Mouse (Mus musculus) cortical plate, adult 2 months (tissue): Measurements from ENCODE around the gene Cfap57.

Experiments
- CTCF ChIP-seq: fragments of 200-500 bp; IDR thresholded peaks from 2 replicates; pipeline ENCODE4 v1.5.1; 2011; ENCODE audit warnings: mild to moderate bottlenecking, control low read depth, low read length; ENCODE audit not compliant: insufficient read depth; ENCODE audit errors: extremely low read depth
- POLR2A ChIP-seq: fragments of 200-500 bp; IDR thresholded peaks from 2 replicates; pipeline ENCODE4 v1.6.1; 2011; ENCODE audit warnings: mild to moderate bottlenecking, low read length, control low read depth; ENCODE audit not compliant: insufficient read depth; ENCODE audit errors: extremely low read depth

DNA sequence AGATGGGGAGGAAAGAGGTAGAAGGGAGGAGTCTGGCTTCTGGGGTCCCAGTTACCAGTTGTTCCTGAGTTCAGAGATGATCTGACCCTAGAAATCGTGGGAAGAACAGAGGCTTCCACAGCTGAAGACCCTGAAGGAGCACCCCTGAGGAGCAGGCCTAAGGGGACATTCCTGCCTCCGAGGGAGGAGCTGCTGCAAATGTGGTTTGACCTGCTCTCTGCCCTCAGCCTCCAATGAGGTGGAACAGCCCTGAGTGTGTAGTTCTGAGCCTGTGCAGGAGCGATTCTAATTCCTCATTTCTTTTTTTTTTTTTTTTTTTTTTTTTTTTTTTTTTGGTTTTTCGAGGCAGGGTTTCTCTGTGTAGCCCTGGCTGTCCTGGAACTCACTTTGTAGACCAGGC lies 87.4 kb downstream of the Cfap57 start:
- TF ChIP-seq CTCF (no peak), POLR2A (no peak)
